Mouse (Mus musculus) heart, embryonic 15.5 days (tissue): Measurements from ENCODE around the gene Camk2g. TPM values are rescaled to one million over a fixed set of nuclear protein-coding genes. Genes with fewer than 3 reads are reported as not detected.
A peak's percentile ranks its signal among the peaks of the same experiment; 100 is the strongest.

Experiments used
- ATAC-seq: fragments of 200-750 bp; cut with Nextera tagmentation; replicated peaks from 2 replicates; pipeline ENCODE4 v1.8.0; 2017; ENCODE audit warnings: low read depth, moderate TSS enrichment; ENCODE audit not compliant: insufficient number of reproducible peaks, insufficient read depth, low FRiP score
- H3K27ac ChIP-seq: fragments of 300-500 bp; sonication (generic); 2 replicates; pipeline ENCODE4 v1.5.1; 2015; ENCODE audit warnings: mild to moderate bottlenecking, inconsistent platforms
- H3K27me3 ChIP-seq: fragments of 300-500 bp; sonication (generic); 2 replicates; pipeline ENCODE4 v1.6.1; 2015; ENCODE audit warnings: inconsistent platforms
- H3K36me3 ChIP-seq: fragments of 300-500 bp; sonication (generic); 2 replicates; pipeline ENCODE4 v1.6.1; 2015; ENCODE audit warnings: mild to moderate bottlenecking, inconsistent platforms
- H3K4me1 ChIP-seq: fragments of 300-500 bp; sonication (generic); replicated peaks from 2 replicates; pipeline ENCODE4 v1.6.1; 2015; ENCODE audit warnings: inconsistent platforms
- H3K4me2 ChIP-seq: fragments of 300-500 bp; sonication (generic); 2 replicates; pipeline ENCODE4 v1.6.1; 2015; ENCODE audit warnings: inconsistent platforms, mild to moderate bottlenecking, moderate library complexity
- H3K4me3 ChIP-seq: fragments of 300-500 bp; sonication (generic); 2 replicates; pipeline ENCODE4 v1.5.1; 2015; ENCODE audit warnings: mild to moderate bottlenecking, inconsistent platforms
- H3K9ac ChIP-seq: fragments of 300-500 bp; sonication (generic); 2 replicates; pipeline ENCODE4 v1.6.1; 2015; ENCODE audit warnings: mild to moderate bottlenecking, inconsistent platforms
- H3K9me3 ChIP-seq: fragments of 300-500 bp; sonication (generic); replicated peaks from 2 replicates; pipeline ENCODE4 v1.6.1; 2016; ENCODE audit warnings: inconsistent platforms
- WGBS: fragments of 180-500 bp; shearing (Covaris S2); methylation state at CpG from one replicate; pipeline ENCODE4 v1.1.7; 2015; ENCODE audit warnings: mixed read lengths; 5-methylcytosine and 5-hydroxymethylcytosine counted together
- polyA plus RNA-seq: library from polyadenylated mRNA; unstranded; fragments of >200 nt; fragmentation: Nextera tagmentation; extraction: Ambion mirVana; gene quantifications from 2 replicates; pipeline ENCODE4 v1.2.1, GENCODE M21; 2015

Gene Camk2g
- polyA plus RNA-seq, 1 experiment from 2014 or later = 75.7 TPM

GRCm38 (mm10) chr14:20829523-20830366 is 35.9 kb upstream of the Camk2g start:
- Histone ChIP-seq H3K4me3 (no peak overlapping the region), H3K4me2 (no peak overlapping the region), H3K9ac (no peak overlapping the region), H3K27ac (peak overlapping the region; percentile 31; the same call in 1 of the 2 replicates), H3K4me1 (peaks cover 9% of the 10 kb centered on the region; the same call in 1 of the 2 replicates), H3K36me3 (no peaks in the 10 kb centered on the region), H3K27me3 (no peaks in the 10 kb centered on the region), H3K9me3 (no peaks in the 10 kb centered on the region)
- no peak for ATAC-seq
- 72% methylated on average over 12 of the region's 12 CpGs for WGBS

GRCm38 (mm10) chr14:20828524-20828923 is 34.6 kb upstream of the Camk2g start:
- 82% methylated on average over 3 of the region's 3 CpGs for WGBS
- H3K27ac ChIP-seq = no peak overlapping the region
- ATAC-seq = no peak

GRCm38 (mm10) chr14:20827491-20827890 is 33.6 kb upstream of the Camk2g start:
- H3K4me3 ChIP-seq = no peak overlapping the region
- H3K27me3 ChIP-seq = no peaks in the 10 kb centered on the region
- H3K27ac ChIP-seq = no peak overlapping the region
- H3K4me2 ChIP-seq = no peak overlapping the region
- H3K36me3 ChIP-seq = no peaks in the 10 kb centered on the region
- peaks cover 9% of the 10 kb centered on the region; the same call in 1 of the 2 replicates for H3K4me1 ChIP-seq
- WGBS = 84% methylated on average over 5 of the region's 5 CpGs
- no peaks in the 10 kb centered on the region for H3K9me3 ChIP-seq
- no peak for ATAC-seq
- H3K9ac ChIP-seq = no peak overlapping the region

More at GRCm38 (mm10) chr14:20828524-20828923, 34.6 kb upstream of the Camk2g start:
- Histone ChIP-seq H3K36me3 (no peaks in the 10 kb centered on the region), H3K9ac (no peak overlapping the region), H3K4me3 (no peak overlapping the region), H3K4me1 (peaks cover 9% of the 10 kb centered on the region; the same call in 1 of the 2 replicates), H3K4me2 (no peak overlapping the region), H3K9me3 (no peaks in the 10 kb centered on the region), H3K27me3 (no peaks in the 10 kb centered on the region)

GRCm38 (mm10) chr14:20827061-20827460 is 33.2 kb upstream of the Camk2g start:
- 80% methylated on average over 8 of the region's 8 CpGs for WGBS
- no peak for ATAC-seq
- Histone ChIP-seq H3K27me3 (no peaks in the 10 kb centered on the region), H3K36me3 (no peaks in the 10 kb centered on the region), H3K4me1 (peaks cover 9% of the 10 kb centered on the region; the same call in 1 of the 2 replicates), H3K27ac (no peak overlapping the region), H3K4me3 (no peak overlapping the region), H3K9ac (no peak overlapping the region), H3K4me2 (no peak overlapping the region), H3K9me3 (no peaks in the 10 kb centered on the region)

GRCm38 (mm10) chr14:20825516-20825915 is 31.6 kb upstream of the Camk2g start:
- H3K4me1 ChIP-seq = no peaks in the 10 kb centered on the region
- H3K4me2 ChIP-seq = no peak overlapping the region
- no peaks in the 10 kb centered on the region for H3K27me3 ChIP-seq
- no peak overlapping the region for H3K27ac ChIP-seq
- H3K9me3 ChIP-seq = no peaks in the 10 kb centered on the region
- H3K36me3 ChIP-seq = no peaks in the 10 kb centered on the region
- no peak overlapping the region for H3K9ac ChIP-seq
- no peak for ATAC-seq
- WGBS = 85% methylated on average over 2 of the region's 2 CpGs
- H3K4me3 ChIP-seq = no peak overlapping the region

GRCm38 (mm10) chr14:20824517-20824916 is 30.6 kb upstream of the Camk2g start:
- H3K4me3 ChIP-seq = no peak overlapping the region
- no peak overlapping the region for H3K27ac ChIP-seq
- H3K4me1 ChIP-seq = no peaks in the 10 kb centered on the region
- WGBS = 81% methylated on average over 1 of the region's 1 CpGs
- no peaks in the 10 kb centered on the region for H3K9me3 ChIP-seq
- no peaks in the 10 kb centered on the region for H3K27me3 ChIP-seq
- no peak overlapping the region for H3K9ac ChIP-seq
- ATAC-seq = no peak
- H3K4me2 ChIP-seq = no peak overlapping the region
- H3K36me3 ChIP-seq = no peaks in the 10 kb centered on the region

- Histone ChIP-seq H3K9ac (no peak overlapping the region), H3K27me3 (no peaks in the 10 kb centered on the region), H3K9me3 (no peaks in the 10 kb centered on the region; the same call in 1 of the 2 replicates), H3K4me2 (no peak overlapping the region), H3K4me3 (no peak overlapping the region), H3K27ac (no peak overlapping the region), H3K4me1 (no peaks in the 10 kb centered on the region), H3K36me3 (no peaks in the 10 kb centered on the region)
- no peak for ATAC-seq
- WGBS = 83% methylated on average over 3 of the region's 3 CpGs
Measured at GRCm38 (mm10) chr14:20815448-20815847, 21.6 kb upstream of the Camk2g start.

- 72% methylated on average over 7 of the region's 7 CpGs for WGBS
Measured at GRCm38 (mm10) chr14:20811779-20812406, 18.0 kb upstream of the Camk2g start.

GRCm38 (mm10) chr14:20811236-20811635 is 17.3 kb upstream of the Camk2g start:
- H3K4me1 ChIP-seq = peaks cover 5% of the 10 kb centered on the region
- H3K4me2 ChIP-seq = no peak overlapping the region
- no peaks in the 10 kb centered on the region for H3K27me3 ChIP-seq
- no peak overlapping the region for H3K4me3 ChIP-seq
- H3K9ac ChIP-seq = no peak overlapping the region
- no peak overlapping the region for H3K27ac ChIP-seq
- 79% methylated on average over 8 of the region's 8 CpGs for WGBS
- no peaks in the 10 kb centered on the region for H3K9me3 ChIP-seq
- no peaks in the 10 kb centered on the region for H3K36me3 ChIP-seq
- no peak for ATAC-seq

More at GRCm38 (mm10) chr14:20811779-20812406, 18.0 kb upstream of the Camk2g start:
- no peaks in the 10 kb centered on the region for H3K4me1 ChIP-seq
- H3K4me3 ChIP-seq = no peak overlapping the region
- ATAC-seq = no peak
- H3K4me2 ChIP-seq = no peak overlapping the region
- no peaks in the 10 kb centered on the region for H3K27me3 ChIP-seq
- H3K36me3 ChIP-seq = no peaks in the 10 kb centered on the region
- no peak overlapping the region for H3K9ac ChIP-seq
- no peak overlapping the region for H3K27ac ChIP-seq
- no peaks in the 10 kb centered on the region; the same call in 1 of the 2 replicates for H3K9me3 ChIP-seq

GRCm38 (mm10) chr14:20809820-20810219 is 15.9 kb upstream of the Camk2g start:
- Histone ChIP-seq H3K4me1 (peaks cover 19% of the 10 kb centered on the region), H3K9ac (no peak overlapping the region), H3K36me3 (no peaks in the 10 kb centered on the region), H3K4me3 (no peak overlapping the region), H3K27ac (no peak overlapping the region), H3K4me2 (no peak overlapping the region), H3K27me3 (no peaks in the 10 kb centered on the region), H3K9me3 (no peaks in the 10 kb centered on the region)
- ATAC-seq = no peak

- no peaks in the 10 kb centered on the region for H3K27me3 ChIP-seq
- H3K9me3 ChIP-seq = no peaks in the 10 kb centered on the region
- no peaks in the 10 kb centered on the region for H3K36me3 ChIP-seq
- H3K4me2 ChIP-seq = no peak overlapping the region
- WGBS = 75% methylated on average over 4 of the region's 4 CpGs
- ATAC-seq = no peak
- no peak overlapping the region for H3K4me3 ChIP-seq
- H3K4me1 ChIP-seq = peaks cover 22% of the 10 kb centered on the region
- no peak overlapping the region for H3K27ac ChIP-seq
- H3K9ac ChIP-seq = no peak overlapping the region
Measured at GRCm38 (mm10) chr14:20809349-20809748, 15.5 kb upstream of the Camk2g start.
